ENCODE assay signal across 7 mouse cellular contexts in genomic region chr1:161035786-161036404, GRCm38 (mm10). TPM values are rescaled to one million over a fixed set of nuclear protein-coding genes. Genes with fewer than 3 reads are reported as not detected.
DNase-seq lines count a peak whose midpoint lies in the region; ATAC-seq lines count a peak whose summit lies in the region.

No protein-coding gene starts in this region.

- no peaks in the 10 kb centered on the region for H3K9me3 ChIP-seq in hindbrain, embryonic 13.5 days
- no peaks in the 10 kb centered on the region for H3K9me3 ChIP-seq in liver, embryonic 16.5 days (replicated peaks; ENCODE audit: control insufficient read depth, low read length)

- peak overlapping the region; percentile 93 for H3K27ac ChIP-seq in hindbrain, embryonic 13.5 days
- H3K27ac ChIP-seq in liver, embryonic 16.5 days (ENCODE audit: low read length) = peak overlapping the region; percentile 99

- WGBS in hindbrain, embryonic 13.5 days = 0% methylated on average over 6 of the region's 6 CpGs
- under 1% methylated on average over 6 of the region's 6 CpGs for WGBS in liver, embryonic 16.5 days (ENCODE audit: insufficient replicate concordance)

- peaks cover 53% of the 10 kb centered on the region for H3K36me3 ChIP-seq in hindbrain, embryonic 13.5 days
- H3K36me3 ChIP-seq in liver, embryonic 16.5 days (ENCODE audit: control insufficient read depth, insufficient read depth) = peaks cover 30% of the 10 kb centered on the region
- H3K36me3 ChIP-seq in splenic B cell, adult 2 months (ENCODE audit: control insufficient read depth, insufficient read depth, low read length, poor library complexity, severe bottlenecking) = peaks cover 20% of the 10 kb centered on the region

- no peaks in the 10 kb centered on the region for H3K27me3 ChIP-seq in hindbrain, embryonic 13.5 days
- H3K27me3 ChIP-seq in liver, embryonic 16.5 days (ENCODE audit: control insufficient read depth, insufficient read depth, low read depth, low read length) = no peaks in the 10 kb centered on the region
- no peaks in the 10 kb centered on the region for H3K27me3 ChIP-seq in splenic B cell, adult 2 months (ENCODE audit: control insufficient read depth, insufficient read depth, low read length, poor library complexity, severe bottlenecking)

- DNase-seq in thymus, postnatal 4 days = peak; percentile 21
- no peak for DNase-seq in thymus, postnatal 14 days
- DNase-seq in cerebellum, postnatal 14 days = peak; percentile 61
- peak; percentile 30 for DNase-seq in splenic B cell, adult 2 months (ENCODE audit: low read depth, low spot score)
- no peak for DNase-seq in spleen, adult 12 weeks (ENCODE audit: low spot score)

- peak overlapping the region; percentile 95 for H3K9ac ChIP-seq in hindbrain, embryonic 13.5 days
- peak overlapping the region; percentile 84 for H3K9ac ChIP-seq in liver, embryonic 16.5 days (ENCODE audit: low read depth, low read length)

- H3K4me3 ChIP-seq in hindbrain, embryonic 13.5 days = peak overlapping the region; percentile 81
- H3K4me3 ChIP-seq in liver, embryonic 16.5 days (ENCODE audit: low read depth, low read length) = peak overlapping the region; percentile 84

- H3K4me2 ChIP-seq in hindbrain, embryonic 13.5 days = peak overlapping the region; percentile 88
- H3K4me2 ChIP-seq in liver, embryonic 16.5 days (ENCODE audit: low read depth, low read length) = peak overlapping the region; percentile 87

- peaks cover 45% of the 10 kb centered on the region for H3K4me1 ChIP-seq in hindbrain, embryonic 13.5 days (replicated peaks)
- peaks cover 19% of the 10 kb centered on the region for H3K4me1 ChIP-seq in liver, embryonic 16.5 days (ENCODE audit: control insufficient read depth, low read depth, low read length)

- no peak for ATAC-seq in hindbrain, embryonic 13.5 days (ENCODE audit: low FRiP score)
- ATAC-seq in liver, embryonic 16.5 days (ENCODE audit: low read depth) = no peak

RNA-seq across cellular contexts. Expression of gene Zbtb37, which starts 1.2 kb away (rescaled TPM):
- polyA plus RNA-seq in hindbrain, embryonic 13.5 days (2015; fragmentation: Nextera tagmentation; extraction: Ambion mirVana) = 10.7 and 11.5 TPM in 2 replicates
- polyA plus RNA-seq in liver, embryonic 16.5 days (2015; fragmentation: Nextera tagmentation; extraction: Ambion mirVana) = 1.8 and 1.9 TPM in 2 replicates

RNA-seq across cellular contexts. Expression of gene Dars2, which starts 34.6 kb away (rescaled TPM):
- polyA plus RNA-seq in hindbrain, embryonic 13.5 days (2015; fragmentation: Nextera tagmentation; extraction: Ambion mirVana) = 26.2 and 28.4 TPM in 2 replicates
- 25.6 and 26.5 TPM in 2 replicates for polyA plus RNA-seq in liver, embryonic 16.5 days (2015; fragmentation: Nextera tagmentation; extraction: Ambion mirVana)

RNA-seq across cellular contexts. Expression of gene Cenpl, which starts 34.6 kb away (rescaled TPM):
- 13.1 and 13.2 TPM in 2 replicates for polyA plus RNA-seq in hindbrain, embryonic 13.5 days (2015; fragmentation: Nextera tagmentation; extraction: Ambion mirVana)
- 37.1 and 38.6 TPM in 2 replicates for polyA plus RNA-seq in liver, embryonic 16.5 days (2015; fragmentation: Nextera tagmentation; extraction: Ambion mirVana)

RNA-seq across cellular contexts. Expression of gene Serpinc1, which starts 57.5 kb away (rescaled TPM):
- polyA plus RNA-seq in hindbrain, embryonic 13.5 days (2015; fragmentation: Nextera tagmentation; extraction: Ambion mirVana) = 3.7 and 3.9 TPM in 2 replicates
- 1,260 and 1,401 TPM in 2 replicates for polyA plus RNA-seq in liver, embryonic 16.5 days (2015; fragmentation: Nextera tagmentation; extraction: Ambion mirVana)

Comparison
In these comparisons a context has a peak if more than half of its experiments do, and no peak if none do; other contexts are left out.
1. DNase-seq: peak in thymus, postnatal 4 days (single experiment), cerebellum, postnatal 14 days (2 of 2) and splenic B cell, adult 2 months (single experiment); none in thymus, postnatal 14 days (single experiment) and spleen, adult 12 weeks (single experiment).